Mouse (Mus musculus): ENCODE measurements at regions not wholly inside any gene's neighbourhood (a gene's known extent, or its start where the extent isn't known, plus 50 kb on each side); places are given as distances from the start of the nearest gene placed in this dataset.

DNA sequence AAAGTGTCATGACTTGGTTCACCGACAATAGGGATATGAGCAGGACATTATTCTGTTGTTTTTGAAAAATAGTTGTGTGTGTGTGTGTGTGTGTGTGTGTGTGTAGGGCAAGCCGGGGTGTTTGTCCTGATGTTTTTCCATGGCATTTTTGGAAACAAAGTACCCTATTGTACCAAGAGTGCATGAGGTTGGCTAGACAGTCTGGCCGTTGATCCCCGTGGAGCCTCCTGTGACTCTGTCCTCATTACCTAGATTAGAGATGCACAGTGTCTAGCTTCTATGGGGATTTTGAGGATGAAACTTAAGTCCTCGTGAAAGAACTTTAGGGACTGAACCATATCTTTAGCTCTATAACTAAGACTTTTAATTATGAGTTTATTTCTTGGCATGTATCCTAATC is 741.9 kb upstream of the Adgrl4 start:
- no peak overlapping the region for H3K27ac ChIP-seq (replicated peaks)
- no peaks in the 10 kb centered on the region for H3K9me3 ChIP-seq (replicated peaks)
- WGBS, result 58% methylated on average over 5 of the region's 5 CpGs
- no peaks in the 10 kb centered on the region for H3K4me1 ChIP-seq
- no peak overlapping the region for H3K4me3 ChIP-seq (replicated peaks)
- H3K36me3 ChIP-seq, result no peaks in the 10 kb centered on the region
- no peak overlapping the region for H3K9ac ChIP-seq
- no peak overlapping the region for H3K4me2 ChIP-seq (replicated peaks)
- H3K27me3 ChIP-seq, result no peaks in the 10 kb centered on the region
- no peak for ATAC-seq (ENCODE audit: insufficient number of reproducible peaks, low FRiP score, low TSS enrichment, low read depth)

DNA sequence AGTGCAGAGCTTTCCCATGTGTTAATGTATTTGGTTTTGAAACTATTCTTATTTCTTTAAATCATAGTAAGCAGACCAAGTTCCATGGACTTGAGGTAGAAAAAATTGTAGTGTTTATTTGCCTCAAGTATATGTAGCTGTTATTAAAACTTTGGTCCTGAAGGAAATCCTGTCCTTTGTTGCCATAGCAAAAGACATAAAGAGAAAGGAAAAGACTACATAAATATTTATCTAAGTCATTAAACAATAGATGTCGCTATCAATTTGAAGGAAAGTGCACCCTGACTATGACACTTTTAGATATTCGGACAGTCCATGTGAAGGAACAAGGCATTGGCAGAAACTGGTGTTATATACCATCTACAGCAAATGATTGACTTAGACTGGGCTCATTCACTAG is 737.7 kb upstream of the Adgrl4 start:
- H3K4me3 ChIP-seq (replicated peaks), result no peak overlapping the region
- H3K9ac ChIP-seq, result no peak overlapping the region
- WGBS, result 81% methylated on average over 2 of the region's 2 CpGs
- no peak overlapping the region for H3K27ac ChIP-seq (replicated peaks)
- no peak for ATAC-seq (ENCODE audit: insufficient number of reproducible peaks, low FRiP score, low TSS enrichment, low read depth)
- no peak overlapping the region for H3K4me2 ChIP-seq (replicated peaks)
- no peaks in the 10 kb centered on the region for H3K36me3 ChIP-seq
- no peaks in the 10 kb centered on the region for H3K9me3 ChIP-seq (replicated peaks)
- H3K27me3 ChIP-seq, result no peaks in the 10 kb centered on the region
- no peaks in the 10 kb centered on the region for H3K4me1 ChIP-seq

Data from embryonic facial prominence, embryonic 15.5 days (tissue).